Mouse (Mus musculus): ENCODE data around the gene Hps5. TPM values are rescaled to one million over a fixed set of nuclear protein-coding genes. Genes with fewer than 3 reads are reported as not detected.

Hps5 gene
- total and polyA plus RNA-seq, 3 experiments = 17.8 to 26.0 (median 20.8) TPM

DNA sequence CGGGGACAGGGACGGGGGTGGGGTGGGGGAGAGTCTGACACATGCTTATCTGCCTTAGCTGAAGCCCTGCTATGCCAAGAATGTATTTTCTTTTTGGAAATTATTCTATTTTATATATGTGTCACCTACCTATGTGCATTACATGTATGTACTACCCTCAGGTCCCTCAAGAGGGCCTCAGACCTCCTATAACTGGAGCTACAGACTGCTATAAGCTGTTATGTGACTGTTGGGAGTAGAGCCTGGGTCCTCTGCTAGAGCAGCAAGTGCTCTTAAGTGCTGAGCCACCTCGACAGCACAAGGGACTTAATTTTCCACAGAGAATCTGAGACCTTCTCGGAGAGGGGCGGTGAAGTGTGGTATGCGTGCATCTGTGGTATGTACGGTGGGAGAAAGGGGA lies 27.4 kb downstream of the Hps5 start:
- Histone ChIP-seq H3K4me3 (replicated peaks in 1 of 3; ENCODE audit: low read depth in 2 of 3, low read length in 2 of 3, poor library complexity in 1 of 3) (no peak overlapping the region), H3K9me3 (replicated peaks; ENCODE audit: low read length) (no peaks in the 10 kb centered on the region), H3K36me3 (replicated peaks in 1 of 2; ENCODE audit: control insufficient read depth in 1 of 2, insufficient read depth in 1 of 2, low read length in 1 of 2) (peaks cover 46 to 87% of the 10 kb centered on the region in 2 experiments), H3K27me3 (replicated peaks) (no peaks in the 10 kb centered on the region), H3K27ac (ENCODE audit: insufficient read depth, low read depth) (no peak overlapping the region), H3K4me2 (ENCODE audit: insufficient read depth, low read depth, poor library complexity, severe bottlenecking) (no peak overlapping the region), H3K9ac (ENCODE audit: insufficient read depth, low read depth) (no peak overlapping the region), H3K4me1 (ENCODE audit: control insufficient read depth in 1 of 2, insufficient read depth in 2 of 2) (no peaks in the 10 kb centered on the region), H3K79me2 (replicated peaks; ENCODE audit: control insufficient read depth, extremely low read depth, insufficient read depth, poor library complexity, severe bottlenecking) (no peaks in the 10 kb centered on the region)
- no peak for DNase-seq (ENCODE audit: extremely low read depth)
- in situ Hi-C loops (cut with MboI; ENCODE audit: low pct_ligation_motif_present, low pct_unique_long_range_greater_than_20kb, low sequenced_read_pairs) (loop anchor here (5.0 kb wide), 1 partner anchor 56 kb away; the partner anchor contains the start of gene Saal1), dilution Hi-C loops (cut with MboI; ENCODE audit: extremely low pct_ligation_motif_present, extremely low pct_unique_long_range_greater_than_20kb, low sequenced_read_pairs) (no loop called here)
- TF ChIP-seq ZC3H11A (IDR thresholded peaks at IDR 0.05; ENCODE audit: low read depth, low read length) (no peak), GABPA (IDR thresholded peaks at IDR 0.05; ENCODE audit: insufficient replicate concordance, low read depth, low read length) (no peak), NRF1 (IDR thresholded peaks at IDR 0.05; ENCODE audit: low read depth, low read length) (no peak), MYC (IDR thresholded peaks at IDR 0.05; ENCODE audit: low read depth, low read length) (no peak), JUND (conservative IDR thresholded peaks at IDR 0.05; ENCODE audit: low read depth, low read length) (no peak), TCF12 (IDR thresholded peaks at IDR 0.05; ENCODE audit: low read depth, low read length) (no peak), USF2 (conservative IDR thresholded peaks at IDR 0.05; ENCODE audit: low read depth, low read length) (no peak), UBTF (IDR thresholded peaks at IDR 0.05; ENCODE audit: low read depth, low read length) (no peak), POLR2A (IDR thresholded peaks at IDR 0.05; ENCODE audit: low read depth, low read length) (no peak), TBP (conservative IDR thresholded peaks at IDR 0.05; ENCODE audit: low read depth, low read length) (no peak), SIN3A (IDR thresholded peaks at IDR 0.05; ENCODE audit: low read length) (no peak), BHLHE40 (IDR thresholded peaks at IDR 0.05; ENCODE audit: low read depth, low read length) (no peak)

GRCm38 (mm10) chr7:46767371-46767770 lies 28.5 kb downstream of the Hps5 start:
- in situ Hi-C loops (cut with MboI; ENCODE audit: low pct_ligation_motif_present, low pct_unique_long_range_greater_than_20kb, low sequenced_read_pairs) = loop anchor here (5.0 kb wide), 1 partner anchor 55 kb away; the partner anchor contains the start of gene Saal1
- Histone ChIP-seq H3K36me3 (replicated peaks in 1 of 2; ENCODE audit: control insufficient read depth in 1 of 2, insufficient read depth in 1 of 2, low read length in 1 of 2) (peaks cover 49 to 87% of the 10 kb centered on the region in 2 experiments), H3K27me3 (replicated peaks) (no peaks in the 10 kb centered on the region), H3K4me1 (ENCODE audit: control insufficient read depth in 1 of 2, insufficient read depth in 2 of 2) (no peaks in the 10 kb centered on the region), H3K9ac (ENCODE audit: insufficient read depth, low read depth) (no peak overlapping the region), H3K4me3 (replicated peaks in 1 of 3; ENCODE audit: low read depth in 2 of 3, low read length in 2 of 3, poor library complexity in 1 of 3) (no peak overlapping the region), H3K27ac (ENCODE audit: insufficient read depth, low read depth) (no peak overlapping the region), H3K79me2 (replicated peaks; ENCODE audit: control insufficient read depth, extremely low read depth, insufficient read depth, poor library complexity, severe bottlenecking) (no peaks in the 10 kb centered on the region), H3K9me3 (replicated peaks; ENCODE audit: low read length) (no peaks in the 10 kb centered on the region), H3K4me2 (ENCODE audit: insufficient read depth, low read depth, poor library complexity, severe bottlenecking) (no peak overlapping the region)
- dilution Hi-C loops (cut with MboI; ENCODE audit: extremely low pct_ligation_motif_present, extremely low pct_unique_long_range_greater_than_20kb, low sequenced_read_pairs) = no loop called here
- TF ChIP-seq CHD1 (IDR thresholded peaks at IDR 0.05; ENCODE audit: low read depth, low read length) = no peak
- TF ChIP-seq POLR2AphosphoS2 (IDR thresholded peaks at IDR 0.05; ENCODE audit: low read depth, low read length) = no peak
- TF ChIP-seq ZMIZ1 (IDR thresholded peaks at IDR 0.05; ENCODE audit: low read depth, low read length) = no peak
- TF ChIP-seq JUND (conservative IDR thresholded peaks at IDR 0.05; ENCODE audit: low read depth, low read length) = no peak
- TF ChIP-seq BHLHE40 (IDR thresholded peaks at IDR 0.05; ENCODE audit: low read depth, low read length) = no peak
- no peak for TF ChIP-seq TBP (conservative IDR thresholded peaks at IDR 0.05; ENCODE audit: low read depth, low read length)
- no peak for TF ChIP-seq JUN (IDR thresholded peaks at IDR 0.05; ENCODE audit: insufficient read depth, low read depth, low read length)
- TF ChIP-seq MAZ (IDR thresholded peaks at IDR 0.05; ENCODE audit: low read depth, low read length) = no peak
- no peak for TF ChIP-seq RCOR1 (conservative IDR thresholded peaks at IDR 0.05; ENCODE audit: low read depth, low read length)
- no peak for TF ChIP-seq MXI1 (IDR thresholded peaks at IDR 0.05; ENCODE audit: low read depth, low read length)
- TF ChIP-seq CTCF (conservative IDR thresholded peaks at IDR 0.05 in 1 of 2, IDR thresholded peaks at IDR 0.05 in 1 of 2; ENCODE audit: low read depth in 2 of 2, low read length in 2 of 2) = no peak
- TF ChIP-seq MEF2A (IDR thresholded peaks at IDR 0.05; ENCODE audit: borderline replicate concordance, low read depth, low read length) = no peak
- TF ChIP-seq EP300 (IDR thresholded peaks at IDR 0.05; ENCODE audit: low read length) = no peak
- TF ChIP-seq HCFC1 (IDR thresholded peaks at IDR 0.05; ENCODE audit: low read depth, low read length) = no peak
- TF ChIP-seq E2F4 (IDR thresholded peaks at IDR 0.05; ENCODE audit: insufficient replicate concordance, low read depth, low read length) = no peak
- TF ChIP-seq ELF1 (IDR thresholded peaks at IDR 0.05; ENCODE audit: low read depth, low read length) = no peak
- TF ChIP-seq MYC (IDR thresholded peaks at IDR 0.05; ENCODE audit: low read depth, low read length) = no peak
- TF ChIP-seq POLR2A (IDR thresholded peaks at IDR 0.05; ENCODE audit: low read depth, low read length) = no peak
- TF ChIP-seq UBTF (IDR thresholded peaks at IDR 0.05; ENCODE audit: low read depth, low read length) = no peak
- no peak for DNase-seq (ENCODE audit: extremely low read depth)
